Mouse (Mus musculus) kidney, adult 2 months (tissue): ENCODE measurements around the gene Sar1b.

ENCODE experiments used
- CTCF ChIP-seq: fragments of 200-500 bp; conservative IDR thresholded peaks from 2 replicates; pipeline ENCODE4 v1.5.1; 2011; ENCODE audit warnings: low read depth, mild to moderate bottlenecking, control low read depth, low read length, moderate library complexity, mixed read lengths; ENCODE audit not compliant: insufficient read depth, insufficient read length
- POLR2A ChIP-seq: fragments of 200-500 bp; IDR thresholded peaks from one replicate; pipeline ENCODE4 v1.6.1; 2011; ENCODE audit warnings: low read depth, low read length, control low read depth

- no peak for TF ChIP-seq CTCF
- no peak for TF ChIP-seq POLR2A
Measured at GRCm38 (mm10) chr11:51764816-51765215, 1.3 kb downstream of the Sar1b start.
